Mouse (Mus musculus): Measurements from ENCODE around the gene 1110059E24Rik.

GRCm38 (mm10) chr19:21548947-21549346, 103.8 kb downstream of the 1110059E24Rik start:
- TF ChIP-seq CTCF (IDR thresholded peaks at IDR 0.05; ENCODE audit: insufficient read depth, low read depth, low read length) (no peak), POLR2A (IDR thresholded peaks at IDR 0.05; ENCODE audit: insufficient read depth, low read depth, low read length) (no peak)
